In genomic region chr2:135243764-135244163, GRCm38 (mm10) we compare ENCODE assay signal across 30 mouse cellular contexts.
DNase-seq lines count a peak whose midpoint lies in the region; ATAC-seq and TF ChIP-seq lines count a peak whose summit lies in the region.
"Had no signal": no experiment of that assay in that cellular context is flagged by ENCODE, and none has a peak within 500 bp of the region (broad histone marks: within the 10 kb centered on the region; RNA-seq: fewer than 3 reads in every experiment).

No protein-coding gene starts in this region.

- peak overlapping the region; percentile 28; the same call in 1 of the 2 replicates for H3K27ac ChIP-seq in gastrocnemius, adult 2 months
- no peak overlapping the region for H3K27ac ChIP-seq in kidney, embryonic 15.5 days
- no peak overlapping the region for H3K27ac ChIP-seq in neural tube, embryonic 13.5 days (replicated peaks)
- H3K27ac ChIP-seq: forebrain, embryonic 10.5 days; forebrain, embryonic 15.5 days; hindbrain, embryonic 13.5 days; liver, embryonic 14.5 days; midbrain, embryonic 12.5 days; stomach, embryonic 15.5 days had no signal

- H3K4me1 ChIP-seq in kidney, embryonic 15.5 days = peaks cover 7% of the 10 kb centered on the region; the same call in 1 of the 2 replicates
- no peaks in the 10 kb centered on the region for H3K4me1 ChIP-seq in neural tube, embryonic 13.5 days (replicated peaks)
- H3K4me1 ChIP-seq: forebrain, embryonic 10.5 days; forebrain, embryonic 15.5 days; hindbrain, embryonic 13.5 days; megakaryocyte, embryonic 14.5 days; midbrain, embryonic 12.5 days; stomach, embryonic 15.5 days had no signal

- no peak overlapping the region for H3K4me2 ChIP-seq in kidney, embryonic 15.5 days
- H3K4me2 ChIP-seq in neural tube, embryonic 13.5 days = no peak overlapping the region
- H3K4me2 ChIP-seq: forebrain, embryonic 15.5 days; heart, embryonic 11.5 days; hindbrain, embryonic 13.5 days; midbrain, embryonic 12.5 days; stomach, embryonic 15.5 days had no signal

- WGBS in kidney, embryonic 15.5 days = 16% methylated on average over 4 of the region's 4 CpGs
- 45% methylated on average over 4 of the region's 4 CpGs for WGBS in neural tube, embryonic 13.5 days

- no peaks in the 10 kb centered on the region for H3K36me3 ChIP-seq in kidney, embryonic 15.5 days
- H3K36me3 ChIP-seq in neural tube, embryonic 13.5 days = no peaks in the 10 kb centered on the region
- H3K36me3 ChIP-seq: forebrain, embryonic 10.5 days; forebrain, embryonic 15.5 days; G1E; hindbrain, embryonic 13.5 days; midbrain, embryonic 12.5 days; stomach, embryonic 15.5 days had no signal

- H3K4me3 ChIP-seq in gastrocnemius, adult 2 months = no peak overlapping the region
- H3K4me3 ChIP-seq in kidney, embryonic 15.5 days (replicated peaks) = no peak overlapping the region
- no peak overlapping the region for H3K4me3 ChIP-seq in neural tube, embryonic 13.5 days
- H3K4me3 ChIP-seq: forebrain, embryonic 10.5 days; forebrain, embryonic 15.5 days; hindbrain, embryonic 13.5 days; megakaryocyte, embryonic 14.5 days; midbrain, embryonic 12.5 days; myocyte; stomach, embryonic 15.5 days had no signal

- 0 out of 2 replicates have a peak, but pooled peaks have one; percentile 67 for ATAC-seq in kidney, embryonic 15.5 days (replicated peaks; ENCODE audit: low FRiP score)
- ATAC-seq in neural tube, embryonic 13.5 days (ENCODE audit: low read depth) = peak; percentile 47; the same call in 1 of the 2 replicates
- ATAC-seq: forebrain, embryonic 15.5 days had no signal

- intact Hi-C loops in gastrocnemius, adult 2 months (cut with DNase I) = no loop called here

- DNase-seq in gastrocnemius, adult 2 months = no peak
- no peak for DNase-seq in gastrocnemius, adult 18-20 months (ENCODE audit: low spot score)
- DNase-seq in kidney, adult 9 months = no peak
- no peak for DNase-seq in neural tube, embryonic 10.5 days (ENCODE audit: extremely low spot score, low spot score)
- no peak for DNase-seq in thymus, postnatal 25 days
- DNase-seq: adrenal gland, postnatal 10 days; cerebellum, adult 11 months; cerebellum, adult 9-10 months; cerebellum, postnatal 36 days; gastrocnemius, postnatal 10 days; heart, postnatal 4 days; kidney, adult 2 months; layer of hippocampus, adult 9-11 months; liver; lung, adult 2 months; lung, postnatal 4 days; retina, postnatal 1 day; right cerebral cortex, postnatal 14 days had no signal

- H3K9me3 ChIP-seq in kidney, embryonic 15.5 days (replicated peaks) = no peaks in the 10 kb centered on the region
- H3K9me3 ChIP-seq in neural tube, embryonic 13.5 days = no peaks in the 10 kb centered on the region
- H3K9me3 ChIP-seq: forebrain, embryonic 10.5 days; forebrain, embryonic 15.5 days; hindbrain, embryonic 13.5 days; megakaryocyte, embryonic 14.5 days; midbrain, embryonic 12.5 days; stomach, embryonic 15.5 days had no signal

- TF ChIP-seq CTCF in gastrocnemius, adult 2 months (IDR thresholded peaks at IDR 0.05) = no peak

- H3K27me3 ChIP-seq in kidney, embryonic 15.5 days = no peaks in the 10 kb centered on the region
- H3K27me3 ChIP-seq in neural tube, embryonic 13.5 days = no peaks in the 10 kb centered on the region
- H3K27me3 ChIP-seq: forebrain, embryonic 15.5 days; hindbrain, embryonic 13.5 days; megakaryocyte, embryonic 14.5 days; midbrain, embryonic 12.5 days; stomach, embryonic 15.5 days had no signal

- H3K9ac ChIP-seq in kidney, embryonic 15.5 days = no peak overlapping the region
- H3K9ac ChIP-seq in neural tube, embryonic 13.5 days = no peak overlapping the region
- H3K9ac ChIP-seq: forebrain, embryonic 15.5 days; hindbrain, embryonic 13.5 days; liver, embryonic 14.5 days; midbrain, embryonic 12.5 days; stomach, embryonic 15.5 days had no signal
